ENCODE assay signal across 11 mouse cellular contexts in genomic region chr1:79759436-79759972, GRCm38 (mm10). TPM values are rescaled to one million over a fixed set of nuclear protein-coding genes. Genes with fewer than 3 reads are reported as not detected.
DNase-seq lines count a peak whose midpoint lies in the region; ATAC-seq and TF ChIP-seq lines count a peak whose summit lies in the region.
"Had no signal": no experiment of that assay in that cellular context is flagged by ENCODE, and none has a peak within 500 bp of the region (broad histone marks: within the 10 kb centered on the region; RNA-seq: fewer than 3 reads in every experiment).

No protein-coding gene starts in this region.

- no peaks in the 10 kb centered on the region; the same call in 1 of the 2 replicates for H3K36me3 ChIP-seq in heart, adult 2 months (ENCODE audit: control insufficient read depth, insufficient read depth, low read length)
- H3K36me3 ChIP-seq in heart, embryonic 12.5 days: no peaks in the 10 kb centered on the region
- H3K36me3 ChIP-seq in midbrain, embryonic 10.5 days: no peaks in the 10 kb centered on the region
- no peaks in the 10 kb centered on the region for H3K36me3 ChIP-seq in midbrain, embryonic 11.5 days (ENCODE audit: control insufficient read depth, insufficient read depth, low read length)
- no peaks in the 10 kb centered on the region for H3K36me3 ChIP-seq in liver, embryonic 13.5 days
- no peaks in the 10 kb centered on the region for H3K36me3 ChIP-seq in stomach, postnatal 0 days (ENCODE audit: control insufficient read depth, insufficient read depth, low read length)

- 65% methylated on average over 5 of the region's 5 CpGs for WGBS in heart, adult 2 months
- WGBS in heart, embryonic 12.5 days: 80% methylated on average over 5 of the region's 5 CpGs
- WGBS in midbrain, embryonic 10.5 days: 81% methylated on average over 5 of the region's 5 CpGs
- 68% methylated on average over 5 of the region's 5 CpGs for WGBS in midbrain, embryonic 11.5 days
- 72% methylated on average over 5 of the region's 5 CpGs for WGBS in liver, embryonic 13.5 days (ENCODE audit: insufficient replicate concordance)
- WGBS in stomach, postnatal 0 days: 44% methylated on average over 5 of the region's 5 CpGs

- intact Hi-C loops in heart, adult 2 months (cut with DNase I): loop anchor here (10.0 kb wide), 1 partner anchor 575 kb away; no protein-coding TSS in a partner anchor

- no peak overlapping the region for H3K9ac ChIP-seq in heart, adult 2 months (ENCODE audit: low read depth, low read length)
- H3K9ac ChIP-seq in heart, embryonic 12.5 days: no peak overlapping the region
- no peak overlapping the region for H3K9ac ChIP-seq in midbrain, embryonic 11.5 days (ENCODE audit: low read length)
- no peak overlapping the region for H3K9ac ChIP-seq in liver, embryonic 13.5 days
- H3K9ac ChIP-seq in stomach, postnatal 0 days (ENCODE audit: low read length): no peak overlapping the region

- H3K9me3 ChIP-seq in heart, embryonic 12.5 days (replicated peaks): no peaks in the 10 kb centered on the region
- H3K9me3 ChIP-seq in midbrain, embryonic 10.5 days (replicated peaks): no peaks in the 10 kb centered on the region
- H3K9me3 ChIP-seq in midbrain, embryonic 11.5 days (ENCODE audit: control insufficient read depth, low read length): no peaks in the 10 kb centered on the region
- H3K9me3 ChIP-seq in liver, embryonic 13.5 days (replicated peaks): no peaks in the 10 kb centered on the region
- no peaks in the 10 kb centered on the region for H3K9me3 ChIP-seq in stomach, postnatal 0 days (ENCODE audit: control insufficient read depth, low read length)

- TF ChIP-seq CTCF in heart, adult 2 months (IDR thresholded peaks at IDR 0.05): no peak
- no peak for TF ChIP-seq CTCF in stomach, postnatal 0 days (IDR thresholded peaks at IDR 0.05; ENCODE audit: low read depth)

- TF ChIP-seq POLR2A in heart, adult 2 months (IDR thresholded peaks at IDR 0.05; ENCODE audit: insufficient read depth, low read depth, low read length): no peak

- peak overlapping the region; percentile 11; the same call in 1 of the 2 replicates for H3K27ac ChIP-seq in heart, adult 2 months
- H3K27ac ChIP-seq in heart, embryonic 12.5 days (ENCODE audit: poor library complexity, severe bottlenecking): no peak overlapping the region
- no peak overlapping the region for H3K27ac ChIP-seq in midbrain, embryonic 10.5 days (replicated peaks)
- H3K27ac ChIP-seq in midbrain, embryonic 11.5 days (ENCODE audit: low read depth, low read length): no peak overlapping the region
- H3K27ac ChIP-seq in liver, embryonic 13.5 days: no peak overlapping the region
- no peak overlapping the region for H3K27ac ChIP-seq in stomach, postnatal 0 days (replicated peaks)

- ATAC-seq in heart, embryonic 12.5 days (ENCODE audit: insufficient number of reproducible peaks, low FRiP score): no peak
- no peak for ATAC-seq in midbrain, embryonic 11.5 days (ENCODE audit: low FRiP score)
- ATAC-seq in liver, embryonic 13.5 days (ENCODE audit: low read depth): no peak
- ATAC-seq in stomach, postnatal 0 days (ENCODE audit: low FRiP score, low TSS enrichment): no peak

- H3K27me3 ChIP-seq in heart, adult 2 months (ENCODE audit: control insufficient read depth, insufficient read depth, low read length): no peaks in the 10 kb centered on the region
- H3K27me3 ChIP-seq in heart, embryonic 12.5 days (replicated peaks): no peaks in the 10 kb centered on the region
- no peaks in the 10 kb centered on the region for H3K27me3 ChIP-seq in midbrain, embryonic 10.5 days (ENCODE audit: low read depth, poor library complexity, severe bottlenecking)
- H3K27me3 ChIP-seq in midbrain, embryonic 11.5 days (ENCODE audit: control insufficient read depth, insufficient read depth, low read length): no peaks in the 10 kb centered on the region
- H3K27me3 ChIP-seq in liver, embryonic 13.5 days: no peaks in the 10 kb centered on the region
- H3K27me3 ChIP-seq in stomach, postnatal 0 days (ENCODE audit: control insufficient read depth, insufficient read depth, low read length): no peaks in the 10 kb centered on the region

- TF ChIP-seq EP300 in heart, adult 2 months (IDR thresholded peaks at IDR 0.05; ENCODE audit: insufficient read depth, low read depth, low read length): no peak
- TF ChIP-seq EP300 in stomach, postnatal 0 days (optimal IDR thresholded peaks at IDR 0.05): no peak

- no peak overlapping the region; the same call in 1 of the 2 replicates for H3K4me2 ChIP-seq in heart, embryonic 12.5 days
- no peak overlapping the region for H3K4me2 ChIP-seq in midbrain, embryonic 11.5 days
- H3K4me2 ChIP-seq in liver, embryonic 13.5 days: peak overlapping the region; percentile 23; the same call in 1 of the 2 replicates
- peak overlapping the region; percentile 81; the same call in 1 of the 2 replicates for H3K4me2 ChIP-seq in stomach, postnatal 0 days (replicated peaks; ENCODE audit: low read depth)

- DNase-seq in heart, adult 2 months: no peak
- DNase-seq in midbrain, embryonic 10.5 days (ENCODE audit: low spot score): no peak
- DNase-seq in midbrain, embryonic 11.5 days (ENCODE audit: low spot score, missing footprints): no peak
- DNase-seq in liver, embryonic 13.5 days: no peak
- DNase-seq in stomach, postnatal 0 days (ENCODE audit: low spot score): no peak
- DNase-seq in spleen, adult 18-20 months: no peak
- DNase-seq in thymus, adult 18-20 months: no peak
- DNase-seq: heart, adult 18-20 months; layer of hippocampus, postnatal 36 days; thymus, postnatal 14 days had no signal

- peaks cover 10% of the 10 kb centered on the region for H3K4me1 ChIP-seq in heart, adult 2 months (ENCODE audit: control insufficient read depth, insufficient read depth, low read length)
- H3K4me1 ChIP-seq in heart, embryonic 12.5 days (replicated peaks): peaks cover 37% of the 10 kb centered on the region
- peaks cover 23% of the 10 kb centered on the region for H3K4me1 ChIP-seq in midbrain, embryonic 10.5 days
- H3K4me1 ChIP-seq in midbrain, embryonic 11.5 days (ENCODE audit: control insufficient read depth, insufficient read depth, low read length): peaks cover 8% of the 10 kb centered on the region
- peaks cover 48% of the 10 kb centered on the region for H3K4me1 ChIP-seq in liver, embryonic 13.5 days (replicated peaks)
- peaks cover 4% of the 10 kb centered on the region for H3K4me1 ChIP-seq in stomach, postnatal 0 days (replicated peaks; ENCODE audit: control insufficient read depth, insufficient read depth)

- peaks cover 6% of the 10 kb centered on the region for H3K79me2 ChIP-seq in heart, adult 2 months (replicated peaks; ENCODE audit: control insufficient read depth, insufficient read depth, low read length)

- no peak overlapping the region for H3K4me3 ChIP-seq in heart, adult 2 months
- no peak overlapping the region for H3K4me3 ChIP-seq in heart, embryonic 12.5 days
- peak overlapping the region; percentile 18; the same call in 1 of the 2 replicates for H3K4me3 ChIP-seq in midbrain, embryonic 10.5 days
- H3K4me3 ChIP-seq in midbrain, embryonic 11.5 days (ENCODE audit: low read depth, low read length): no peak overlapping the region
- no peak overlapping the region for H3K4me3 ChIP-seq in liver, embryonic 13.5 days (replicated peaks)
- no peak overlapping the region for H3K4me3 ChIP-seq in stomach, postnatal 0 days (ENCODE audit: low read depth, low read length)

RNA-seq across cellular contexts. Expression of gene Mrpl44, which starts 16.3 kb away (rescaled TPM):
- total RNA-seq in heart, adult 2 months (2021): 10 to 100 TPM; 61.5 to 66.6 TPM
- polyA plus RNA-seq in heart, adult 2 months (2012; rRNA removed): 29.4 and 34.1 TPM in 2 replicates
- 45.5 and 47.1 TPM in 2 replicates for polyA plus RNA-seq in heart, embryonic 12.5 days (2016; fragmentation: Nextera tagmentation; extraction: Ambion mirVana)
- polyA plus RNA-seq in midbrain, embryonic 10.5 days (2016; fragmentation: Nextera tagmentation; extraction: Ambion mirVana): 65.5 and 68.2 TPM in 2 replicates
- polyA plus RNA-seq in midbrain, embryonic 11.5 days (2014; fragmentation: Nextera tagmentation; extraction: Ambion mirVana): 57.7 and 60.8 TPM in 2 replicates
- polyA plus RNA-seq in liver, embryonic 13.5 days (2015; fragmentation: Nextera tagmentation; extraction: Ambion mirVana): 32.3 and 34.9 TPM in 2 replicates
- polyA plus RNA-seq in stomach, postnatal 0 days (2015; fragmentation: Nextera tagmentation; extraction: Ambion mirVana): 36.4 and 37.7 TPM in 2 replicates

RNA-seq across cellular contexts. Expression of gene Wdfy1, which starts 16.4 kb away (rescaled TPM):
- total RNA-seq in heart, adult 2 months (2021): 10 to 100 TPM; 14.0 to 14.9 TPM
- 15.8 and 23.5 TPM in 2 replicates for polyA plus RNA-seq in heart, adult 2 months (2012; rRNA removed)
- 25.3 and 25.9 TPM in 2 replicates for polyA plus RNA-seq in heart, embryonic 12.5 days (2016; fragmentation: Nextera tagmentation; extraction: Ambion mirVana)
- polyA plus RNA-seq in midbrain, embryonic 10.5 days (2016; fragmentation: Nextera tagmentation; extraction: Ambion mirVana): 37.5 and 46.4 TPM in 2 replicates
- polyA plus RNA-seq in midbrain, embryonic 11.5 days (2014; fragmentation: Nextera tagmentation; extraction: Ambion mirVana): 47.1 and 49.1 TPM in 2 replicates
- polyA plus RNA-seq in liver, embryonic 13.5 days (2015; fragmentation: Nextera tagmentation; extraction: Ambion mirVana): 14.4 and 14.5 TPM in 2 replicates
- 29.6 and 32.6 TPM in 2 replicates for polyA plus RNA-seq in stomach, postnatal 0 days (2015; fragmentation: Nextera tagmentation; extraction: Ambion mirVana)

Comparison
In these comparisons a context has a peak if more than half of its experiments do, and no peak if none do; other contexts are left out.
1. H3K4me2 ChIP-seq: peak in liver, embryonic 13.5 days (single experiment) and stomach, postnatal 0 days (single experiment); none in heart, embryonic 12.5 days (single experiment) and midbrain, embryonic 11.5 days (single experiment).